Mouse (Mus musculus) midbrain, embryonic 16.5 days (tissue): ENCODE measurements at regions not wholly inside any gene's neighbourhood (a gene's known extent, or its start where the extent isn't known, plus 50 kb on each side); places are given as distances from the start of the nearest gene placed in this dataset.

ENCODE experiments used
- ATAC-seq: fragments of 200-750 bp; cut with Nextera tagmentation; 2 replicates; pipeline ENCODE4 v1.8.0; 2017; ENCODE audit warnings: moderate TSS enrichment
- H3K27ac ChIP-seq: fragments of 300-500 bp; sonication (generic); 2 replicates; pipeline ENCODE4 v1.5.1; 2014; ENCODE audit warnings: mild to moderate bottlenecking, low read length, mixed read lengths
- H3K27me3 ChIP-seq: fragments of 300-500 bp; sonication (generic); 2 replicates; pipeline ENCODE4 v1.6.1; 2014; ENCODE audit warnings: low read depth, low read length, mixed read lengths; ENCODE audit not compliant: control insufficient read depth, insufficient read depth
- H3K36me3 ChIP-seq: fragments of 300-500 bp; sonication (generic); 2 replicates; pipeline ENCODE4 v1.6.1; 2014; ENCODE audit warnings: mild to moderate bottlenecking, low read length, moderate library complexity, mixed read lengths; ENCODE audit not compliant: control insufficient read depth, insufficient read depth
- H3K4me1 ChIP-seq: fragments of 300-500 bp; sonication (generic); 2 replicates; pipeline ENCODE4 v1.6.1; 2014; ENCODE audit warnings: mild to moderate bottlenecking, low read length, mixed read lengths; ENCODE audit not compliant: control insufficient read depth, insufficient read depth
- H3K4me2 ChIP-seq: fragments of 300-500 bp; sonication (generic); 2 replicates; pipeline ENCODE4 v1.6.1; 2014; ENCODE audit warnings: mild to moderate bottlenecking, low read length, mixed read lengths
- H3K4me3 ChIP-seq: fragments of 300-500 bp; sonication (generic); 2 replicates; pipeline ENCODE4 v1.5.1; 2014; ENCODE audit warnings: low read depth, mild to moderate bottlenecking, low read length, moderate library complexity, mixed read lengths
- H3K9ac ChIP-seq: fragments of 300-500 bp; sonication (generic); 2 replicates; pipeline ENCODE4 v1.6.1; 2014; ENCODE audit warnings: low read depth, low read length, mixed read lengths
- H3K9me3 ChIP-seq: fragments of 300-500 bp; sonication (generic); replicated peaks from 2 replicates; pipeline ENCODE4 v1.6.1; 2014; ENCODE audit warnings: mild to moderate bottlenecking, low read length, mixed read lengths; ENCODE audit not compliant: control insufficient read depth, poor library complexity, severe bottlenecking
- WGBS: fragments of 180-500 bp; shearing (Covaris S2); extraction: QIAGEN DNeasy Blood & Tissue Kit; methylation state at CpG from one replicate; pipeline ENCODE4 v1.1.7; 2014; 5-methylcytosine and 5-hydroxymethylcytosine counted together

- no peak overlapping the region for H3K27ac ChIP-seq
- WGBS: 69% methylated on average over 11 of the region's 11 CpGs
- no peak for ATAC-seq
These were observed 539.2 kb downstream of the Kcnj2 start for GRCm38 (mm10) chr11:111605146-111605545.

GRCm38 (mm10) chr11:111610522-111611015 lies 544.6 kb downstream of the Kcnj2 start:
- no peaks in the 10 kb centered on the region for H3K36me3 ChIP-seq
- H3K4me2 ChIP-seq: no peak overlapping the region
- H3K27ac ChIP-seq: no peak overlapping the region
- no peak overlapping the region for H3K9ac ChIP-seq
- H3K9me3 ChIP-seq: no peaks in the 10 kb centered on the region
- H3K27me3 ChIP-seq: no peaks in the 10 kb centered on the region
- WGBS: 62% methylated on average over 5 of the region's 5 CpGs
- no peaks in the 10 kb centered on the region for H3K4me1 ChIP-seq
- no peak for ATAC-seq
- H3K4me3 ChIP-seq: no peak overlapping the region

More at GRCm38 (mm10) chr11:111605146-111605545, 539.2 kb downstream of the Kcnj2 start:
- Histone ChIP-seq H3K4me2 (peak overlapping the region; percentile 9; the same call in 1 of the 2 replicates), H3K36me3 (no peaks in the 10 kb centered on the region), H3K9ac (no peak overlapping the region), H3K4me1 (no peaks in the 10 kb centered on the region), H3K9me3 (no peaks in the 10 kb centered on the region), H3K27me3 (no peaks in the 10 kb centered on the region), H3K4me3 (no peak overlapping the region)

GRCm38 (mm10) chr11:111643603-111644002 lies 577.6 kb downstream of the Kcnj2 start:
- no peaks in the 10 kb centered on the region for H3K27me3 ChIP-seq
- no peak for ATAC-seq
- H3K4me1 ChIP-seq: no peaks in the 10 kb centered on the region
- no peak overlapping the region for H3K4me3 ChIP-seq
- no peaks in the 10 kb centered on the region for H3K36me3 ChIP-seq
- H3K9ac ChIP-seq: no peak overlapping the region
- WGBS: 94% methylated on average over 7 of the region's 7 CpGs
- no peak overlapping the region for H3K27ac ChIP-seq
- no peaks in the 10 kb centered on the region for H3K9me3 ChIP-seq
- H3K4me2 ChIP-seq: no peak overlapping the region

GRCm38 (mm10) chr11:111652882-111653281 lies 586.9 kb downstream of the Kcnj2 start:
- Histone ChIP-seq H3K27me3 (no peaks in the 10 kb centered on the region), H3K36me3 (no peaks in the 10 kb centered on the region), H3K4me3 (no peak overlapping the region), H3K9me3 (no peaks in the 10 kb centered on the region), H3K4me2 (no peak overlapping the region), H3K4me1 (no peaks in the 10 kb centered on the region), H3K9ac (no peak overlapping the region), H3K27ac (no peak overlapping the region)
- WGBS: 38% methylated on average over 3 of the region's 3 CpGs
- no peak for ATAC-seq

GRCm38 (mm10) chr11:111657778-111658177 lies 591.8 kb downstream of the Kcnj2 start:
- Histone ChIP-seq H3K36me3 (no peaks in the 10 kb centered on the region), H3K4me2 (no peak overlapping the region), H3K27ac (no peak overlapping the region), H3K4me3 (no peak overlapping the region), H3K9ac (no peak overlapping the region), H3K4me1 (no peaks in the 10 kb centered on the region), H3K27me3 (no peaks in the 10 kb centered on the region), H3K9me3 (no peaks in the 10 kb centered on the region)
- 95% methylated on average over 9 of the region's 9 CpGs for WGBS
- ATAC-seq: no peak

GRCm38 (mm10) chr11:111658362-111659309 lies 592.7 kb downstream of the Kcnj2 start:
- H3K36me3 ChIP-seq: no peaks in the 10 kb centered on the region
- H3K4me1 ChIP-seq: no peaks in the 10 kb centered on the region
- no peaks in the 10 kb centered on the region for H3K27me3 ChIP-seq
- H3K27ac ChIP-seq: no peak overlapping the region
- ATAC-seq: no peak
- 34% methylated on average over 15 of the region's 15 CpGs for WGBS
- H3K9me3 ChIP-seq: no peaks in the 10 kb centered on the region
- no peak overlapping the region for H3K9ac ChIP-seq
- H3K4me3 ChIP-seq: no peak overlapping the region
- H3K4me2 ChIP-seq: no peak overlapping the region

GRCm38 (mm10) chr11:111663269-111663668 lies 597.3 kb downstream of the Kcnj2 start:
- no peaks in the 10 kb centered on the region for H3K4me1 ChIP-seq
- H3K27ac ChIP-seq: no peak overlapping the region
- 64% methylated on average over 3 of the region's 3 CpGs for WGBS
- ATAC-seq: no peak
- H3K4me2 ChIP-seq: no peak overlapping the region
- H3K9ac ChIP-seq: no peak overlapping the region
- no peaks in the 10 kb centered on the region for H3K36me3 ChIP-seq
- no peak overlapping the region for H3K4me3 ChIP-seq
- no peaks in the 10 kb centered on the region for H3K9me3 ChIP-seq
- H3K27me3 ChIP-seq: no peaks in the 10 kb centered on the region

GRCm38 (mm10) chr11:111666336-111666735 lies 600.4 kb downstream of the Kcnj2 start:
- 91% methylated on average over 6 of the region's 6 CpGs for WGBS

GRCm38 (mm10) chr11:111671865-111672264 lies 605.9 kb downstream of the Kcnj2 start:
- ATAC-seq: no peak
- Histone ChIP-seq H3K4me2 (no peak overlapping the region), H3K36me3 (no peaks in the 10 kb centered on the region), H3K27me3 (no peaks in the 10 kb centered on the region), H3K9me3 (no peaks in the 10 kb centered on the region), H3K4me1 (no peaks in the 10 kb centered on the region), H3K9ac (no peak overlapping the region), H3K4me3 (no peak overlapping the region), H3K27ac (no peak overlapping the region)
- 80% methylated on average over 2 of the region's 2 CpGs for whole genome bisulfite sequencing

More at GRCm38 (mm10) chr11:111666336-111666735, 600.4 kb downstream of the Kcnj2 start:
- no peak overlapping the region for H3K9ac ChIP-seq
- H3K36me3 ChIP-seq: no peaks in the 10 kb centered on the region
- H3K9me3 ChIP-seq: no peaks in the 10 kb centered on the region
- no peaks in the 10 kb centered on the region for H3K4me1 ChIP-seq
- H3K4me2 ChIP-seq: no peak overlapping the region
- no peak for ATAC-seq
- no peak overlapping the region for H3K4me3 ChIP-seq
- H3K27me3 ChIP-seq: no peaks in the 10 kb centered on the region
- H3K27ac ChIP-seq: no peak overlapping the region
